Mouse (Mus musculus): ENCODE measurements around the gene Tgfb3. TPM values are rescaled to one million over a fixed set of nuclear protein-coding genes. Genes with fewer than 3 reads are reported as not detected.

Gene Tgfb3
- polyA plus RNA-seq, 1 experiment from 2014 or later, result 7.7 TPM

DNA sequence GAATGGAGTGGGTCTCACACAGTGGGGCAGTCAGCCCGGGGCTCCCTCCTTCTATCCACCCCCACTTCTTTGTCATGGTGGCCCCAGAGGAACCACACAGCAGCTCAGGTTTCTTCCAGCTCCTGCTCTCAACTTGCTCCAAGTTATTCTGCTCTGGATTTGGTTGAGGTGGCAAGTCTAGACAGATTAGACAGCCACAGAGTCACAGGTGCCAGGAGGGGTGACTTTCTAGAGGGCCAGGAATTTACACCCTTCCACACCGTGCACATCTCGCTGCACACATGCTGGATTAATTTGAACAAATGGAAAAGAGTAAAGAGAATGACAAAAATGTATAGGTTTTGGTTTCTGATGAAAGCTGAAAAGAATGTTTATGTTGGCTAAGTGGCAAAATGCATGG lies 21.9 kb upstream of the Tgfb3 start:
- 90% methylated on average over 3 of the region's 3 CpGs for WGBS
- Histone ChIP-seq H3K4me2 (replicated peaks) (no peak overlapping the region), H3K4me1 (peaks cover 16% of the 10 kb centered on the region)

GRCm38 (mm10) chr12:86097781-86098180 lies 18.9 kb upstream of the Tgfb3 start:
- no peak for ATAC-seq (replicated peaks)
- H3K9me3 ChIP-seq, result no peaks in the 10 kb centered on the region
- H3K27ac ChIP-seq (replicated peaks), result no peak overlapping the region
- H3K9ac ChIP-seq (replicated peaks), result no peak overlapping the region
- H3K4me2 ChIP-seq (replicated peaks), result no peak overlapping the region
- WGBS, result 63% methylated on average over 11 of the region's 11 CpGs
- no peaks in the 10 kb centered on the region for H3K27me3 ChIP-seq
- H3K36me3 ChIP-seq, result peaks cover 4% of the 10 kb centered on the region
- H3K4me3 ChIP-seq, result no peak overlapping the region
- H3K4me1 ChIP-seq, result peaks cover 3% of the 10 kb centered on the region; the same call in 1 of the 2 replicates

More for the DNA sequence above, 21.9 kb upstream of the Tgfb3 start:
- no peak overlapping the region for H3K9ac ChIP-seq (replicated peaks)
- no peak overlapping the region for H3K27ac ChIP-seq (replicated peaks)
- ATAC-seq (replicated peaks), result no peak
- no peaks in the 10 kb centered on the region for H3K9me3 ChIP-seq
- no peaks in the 10 kb centered on the region for H3K27me3 ChIP-seq
- H3K36me3 ChIP-seq, result peaks cover 3% of the 10 kb centered on the region
- no peak overlapping the region for H3K4me3 ChIP-seq

DNA sequence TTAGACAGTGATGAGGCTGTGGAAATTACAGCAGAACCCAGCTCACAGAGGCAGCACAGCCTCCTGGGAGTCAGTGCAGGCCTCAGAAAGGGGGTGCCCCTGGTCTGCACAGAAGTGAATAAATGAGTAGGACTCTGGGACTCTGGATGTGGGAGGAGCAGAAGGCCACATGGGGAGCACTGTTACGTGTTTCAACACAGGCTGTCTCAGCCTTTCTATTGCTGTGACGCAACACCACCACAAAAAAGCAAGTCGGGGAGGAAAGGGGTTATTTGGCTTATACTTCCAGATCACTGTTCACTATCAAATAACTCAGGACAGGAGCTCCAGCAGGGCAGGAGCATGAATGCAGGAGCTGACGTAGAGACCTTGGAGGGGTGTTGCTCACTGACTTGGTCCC lies 17.0 kb upstream of the Tgfb3 start:
- 90% methylated on average over 4 of the region's 4 CpGs for whole genome bisulfite sequencing
- ATAC-seq (replicated peaks), result no peak

GRCm38 (mm10) chr12:86094075-86094474 lies 15.2 kb upstream of the Tgfb3 start:
- Histone ChIP-seq H3K9ac (replicated peaks) (no peak overlapping the region), H3K27ac (replicated peaks) (no peak overlapping the region), H3K27me3 (no peaks in the 10 kb centered on the region), H3K4me3 (no peak overlapping the region), H3K4me1 (no peaks in the 10 kb centered on the region), H3K36me3 (peaks cover 6% of the 10 kb centered on the region), H3K9me3 (no peaks in the 10 kb centered on the region), H3K4me2 (replicated peaks) (no peak overlapping the region)
- ATAC-seq (replicated peaks), result no peak
- 96% methylated on average over 4 of the region's 4 CpGs for WGBS

More for the DNA sequence above, 17.0 kb upstream of the Tgfb3 start:
- H3K27me3 ChIP-seq, result no peaks in the 10 kb centered on the region
- H3K9ac ChIP-seq (replicated peaks), result no peak overlapping the region
- H3K4me2 ChIP-seq (replicated peaks), result no peak overlapping the region
- no peaks in the 10 kb centered on the region for H3K4me1 ChIP-seq
- peaks cover 4% of the 10 kb centered on the region for H3K36me3 ChIP-seq
- no peaks in the 10 kb centered on the region for H3K9me3 ChIP-seq
- no peak overlapping the region for H3K27ac ChIP-seq (replicated peaks)
- H3K4me3 ChIP-seq, result no peak overlapping the region

- no peaks in the 10 kb centered on the region for H3K9me3 ChIP-seq
Observed at GRCm38 (mm10) chr12:86091601-86092132, 12.8 kb upstream of the Tgfb3 start.

GRCm38 (mm10) chr12:86090764-86091163 lies 11.9 kb upstream of the Tgfb3 start:
- Histone ChIP-seq H3K36me3 (peaks cover 5% of the 10 kb centered on the region), H3K4me3 (no peak overlapping the region), H3K9ac (replicated peaks) (no peak overlapping the region), H3K27me3 (no peaks in the 10 kb centered on the region), H3K4me1 (peaks cover 4% of the 10 kb centered on the region; the same call in 1 of the 2 replicates), H3K27ac (replicated peaks) (no peak overlapping the region), H3K4me2 (replicated peaks) (no peak overlapping the region), H3K9me3 (no peaks in the 10 kb centered on the region)
- 54% methylated on average over 4 of the region's 4 CpGs for WGBS
- no peak for ATAC-seq (replicated peaks)

More at GRCm38 (mm10) chr12:86091601-86092132, 12.8 kb upstream of the Tgfb3 start:
- H3K4me1 ChIP-seq, result peaks cover 4% of the 10 kb centered on the region; the same call in 1 of the 2 replicates
- no peaks in the 10 kb centered on the region for H3K27me3 ChIP-seq
- H3K36me3 ChIP-seq, result peaks cover 7% of the 10 kb centered on the region
- H3K4me3 ChIP-seq, result no peak overlapping the region
- no peak overlapping the region for H3K27ac ChIP-seq (replicated peaks)
- no peak overlapping the region for H3K9ac ChIP-seq (replicated peaks)
- ATAC-seq (replicated peaks), result no peak
- 39% methylated on average over 18 of the region's 18 CpGs for WGBS
- no peak overlapping the region for H3K4me2 ChIP-seq (replicated peaks)

DNA sequence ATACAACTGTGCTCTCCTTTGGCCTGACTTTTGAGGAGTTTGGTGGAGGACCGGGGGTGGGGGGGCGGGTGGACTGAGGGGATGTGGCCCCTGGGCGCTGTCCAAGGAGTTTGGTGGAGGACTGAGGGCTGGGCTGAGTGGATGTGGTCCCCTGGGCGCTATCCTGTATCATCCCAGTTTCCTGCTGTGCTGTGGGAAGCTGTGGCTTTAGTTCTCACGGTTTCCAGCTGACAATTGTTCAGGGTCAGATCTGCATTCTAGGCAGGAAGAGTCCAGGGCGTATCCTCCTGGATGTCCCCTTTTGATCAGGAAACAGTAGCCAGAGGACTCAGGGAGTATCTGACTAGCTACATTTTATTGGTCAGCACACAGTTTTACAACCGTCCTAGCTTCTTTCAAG lies 9.2 kb upstream of the Tgfb3 start:
- H3K4me2 ChIP-seq (replicated peaks), result no peak overlapping the region
- ATAC-seq (replicated peaks), result no peak
- no peak overlapping the region for H3K9ac ChIP-seq (replicated peaks)
- H3K27me3 ChIP-seq, result no peaks in the 10 kb centered on the region
- no peaks in the 10 kb centered on the region for H3K9me3 ChIP-seq
- 70% methylated on average over 7 of the region's 7 CpGs for WGBS
- H3K27ac ChIP-seq (replicated peaks), result no peak overlapping the region
- peaks cover 8% of the 10 kb centered on the region for H3K4me1 ChIP-seq
- peaks cover 3% of the 10 kb centered on the region; the same call in 1 of the 2 replicates for H3K36me3 ChIP-seq
- H3K4me3 ChIP-seq, result no peak overlapping the region

DNA sequence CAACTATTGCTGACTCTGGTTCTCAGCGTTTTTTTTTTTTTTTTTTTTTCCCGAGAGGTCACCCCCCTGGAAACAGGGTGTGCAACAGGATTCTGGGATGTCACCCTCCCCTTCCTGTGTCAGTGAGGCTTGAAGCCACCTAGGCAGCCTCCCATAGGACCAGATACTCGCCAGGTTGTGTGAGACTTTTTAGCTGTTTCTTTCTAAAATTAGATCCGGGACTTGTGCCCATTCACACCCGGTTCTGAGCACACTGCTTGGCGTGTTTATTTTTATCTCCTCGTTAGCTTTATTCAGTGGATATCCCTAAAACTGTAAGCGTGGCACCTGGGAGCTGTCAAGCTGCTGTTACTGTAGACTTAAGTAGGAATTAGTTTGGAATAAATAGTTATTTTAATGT lies 7.7 kb upstream of the Tgfb3 start:
- Histone ChIP-seq H3K36me3 (peaks cover 3% of the 10 kb centered on the region; the same call in 1 of the 2 replicates), H3K9ac (replicated peaks) (no peak overlapping the region), H3K4me2 (replicated peaks) (no peak overlapping the region), H3K9me3 (no peaks in the 10 kb centered on the region), H3K27me3 (no peaks in the 10 kb centered on the region), H3K4me3 (no peak overlapping the region), H3K4me1 (peaks cover 12% of the 10 kb centered on the region), H3K27ac (replicated peaks) (no peak overlapping the region)
- ATAC-seq (replicated peaks), result no peak
- 51% methylated on average over 8 of the region's 8 CpGs for WGBS

DNA sequence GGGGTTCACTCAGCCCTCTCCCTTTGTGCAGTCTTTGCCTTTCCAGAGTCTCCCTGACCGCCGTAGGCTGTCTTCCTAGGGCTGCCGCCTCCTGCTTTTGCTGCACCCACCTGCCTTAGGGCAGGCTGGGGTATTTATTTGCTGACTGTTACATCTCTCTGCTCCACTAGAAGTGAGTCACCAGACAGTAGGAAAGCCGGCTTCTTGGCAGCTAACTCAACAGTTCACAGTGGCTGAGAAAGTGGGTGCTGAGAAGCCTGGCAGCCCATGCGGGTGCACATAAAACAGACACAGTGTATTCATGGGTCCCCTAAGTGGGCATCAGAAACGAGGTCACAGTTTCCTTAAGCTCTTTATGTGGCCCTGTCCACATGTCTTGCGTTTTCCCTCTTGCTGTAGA lies 7.0 kb upstream of the Tgfb3 start:
- 87% methylated on average over 7 of the region's 7 CpGs for whole genome bisulfite sequencing
- H3K4me2 ChIP-seq (replicated peaks), result no peak overlapping the region
- ATAC-seq (replicated peaks), result no peak
- no peak overlapping the region for H3K9ac ChIP-seq (replicated peaks)
- no peak overlapping the region for H3K4me3 ChIP-seq
- peaks cover 3% of the 10 kb centered on the region; the same call in 1 of the 2 replicates for H3K36me3 ChIP-seq
- no peaks in the 10 kb centered on the region for H3K27me3 ChIP-seq
- H3K4me1 ChIP-seq, result peaks cover 12% of the 10 kb centered on the region
- H3K27ac ChIP-seq (replicated peaks), result no peak overlapping the region
- no peaks in the 10 kb centered on the region for H3K9me3 ChIP-seq

DNA sequence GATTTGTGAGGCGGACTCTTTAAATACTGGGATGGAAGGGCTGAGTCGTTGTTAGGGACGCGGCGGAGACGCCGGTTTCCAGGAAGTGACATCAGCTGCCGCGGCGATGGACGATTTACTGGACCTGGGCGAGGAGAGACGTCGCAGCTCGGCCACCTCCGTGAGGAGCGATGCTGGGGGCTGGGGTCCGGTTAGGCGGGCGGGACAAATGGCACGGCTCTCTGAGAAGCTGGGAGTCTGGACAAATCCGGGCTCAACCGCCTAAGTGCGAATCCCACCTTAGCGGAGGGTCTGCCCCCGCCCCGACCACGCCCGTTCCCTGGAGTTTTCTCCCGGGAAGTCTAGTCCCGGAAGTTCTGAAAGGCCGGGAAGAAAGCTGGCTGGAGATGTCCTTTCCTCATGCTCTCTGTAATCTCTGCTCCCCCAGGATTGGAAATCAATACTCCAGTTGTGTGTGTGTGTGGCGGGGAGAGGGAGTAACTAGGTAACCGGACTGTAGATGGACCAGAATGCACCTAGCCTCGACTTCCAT lies 3.7 kb upstream of the Tgfb3 start, which contains the start of gene Ift43:
TSS of gene Ift43 (plus strand) at position 61 of the 532 bp plus-strand sequence.
- ATAC-seq (replicated peaks), result peak; percentile 61
- Histone ChIP-seq H3K4me1 (peaks cover 21% of the 10 kb centered on the region), H3K27ac (replicated peaks) (no peak within 1 kb of the TSS), H3K4me3 (peak within 1 kb of the TSS; percentile 84), H3K36me3 (no peaks in the 10 kb centered on the region), H3K4me2 (replicated peaks) (peak within 1 kb of the TSS; percentile 69), H3K9ac (replicated peaks) (peak within 1 kb of the TSS; percentile 64), H3K27me3 (no peaks in the 10 kb centered on the region), H3K9me3 (no peaks in the 10 kb centered on the region)
- WGBS, result under 1% methylated on average over 35 of the region's 35 CpGs

- ATAC-seq (replicated peaks), result peak; percentile 73
- Histone ChIP-seq H3K9me3 (no peaks in the 10 kb centered on the region), H3K4me3 (peak overlapping the region; percentile 48), H3K4me1 (peaks cover 37% of the 10 kb centered on the region), H3K4me2 (replicated peaks) (peak overlapping the region; percentile 87), H3K27ac (replicated peaks) (peak overlapping the region; percentile 76), H3K9ac (replicated peaks) (peak overlapping the region; percentile 50), H3K36me3 (no peaks in the 10 kb centered on the region), H3K27me3 (peaks cover 4% of the 10 kb centered on the region; the same call in 1 of the 2 replicates)
- WGBS, result under 1% methylated on average over 31 of the region's 31 CpGs
Observed at GRCm38 (mm10) chr12:86079202-86079667, 394 bp upstream of the Tgfb3 start.

DNA sequence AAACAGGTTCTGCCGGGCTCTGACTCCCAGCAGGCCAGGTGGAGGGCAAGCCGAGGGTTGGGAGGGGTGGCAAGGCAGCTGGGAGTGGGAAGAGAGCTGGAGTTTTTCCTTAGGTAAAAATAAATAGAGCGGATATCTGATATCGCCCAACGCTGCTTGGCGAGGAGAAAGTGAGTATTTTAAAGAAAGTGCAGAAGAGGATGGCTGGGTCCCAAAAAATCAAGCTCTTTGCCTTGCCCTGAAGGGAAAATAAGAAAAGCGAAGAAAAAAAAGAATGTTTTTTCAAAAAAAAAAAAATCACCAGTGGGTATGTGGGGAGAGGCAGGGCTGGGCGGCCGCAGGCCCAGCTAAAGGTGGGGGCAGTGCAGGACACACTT lies 677 bp downstream of the Tgfb3 start:
- peak overlapping the region; percentile 87 for H3K4me2 ChIP-seq (replicated peaks)
- no peaks in the 10 kb centered on the region for H3K36me3 ChIP-seq
- peak overlapping the region; percentile 50 for H3K9ac ChIP-seq (replicated peaks)
- no peak for ATAC-seq (replicated peaks)
- H3K4me3 ChIP-seq, result peak overlapping the region; percentile 48
- WGBS, result 10% methylated on average over 9 of the region's 9 CpGs
- peaks cover 4% of the 10 kb centered on the region; the same call in 1 of the 2 replicates for H3K27me3 ChIP-seq
- H3K4me1 ChIP-seq, result peaks cover 34% of the 10 kb centered on the region
- no peaks in the 10 kb centered on the region for H3K9me3 ChIP-seq
- peak overlapping the region; percentile 76 for H3K27ac ChIP-seq (replicated peaks)
